Mouse (Mus musculus): ENCODE data around the gene Trappc2l.

Gene Trappc2l

DNA sequence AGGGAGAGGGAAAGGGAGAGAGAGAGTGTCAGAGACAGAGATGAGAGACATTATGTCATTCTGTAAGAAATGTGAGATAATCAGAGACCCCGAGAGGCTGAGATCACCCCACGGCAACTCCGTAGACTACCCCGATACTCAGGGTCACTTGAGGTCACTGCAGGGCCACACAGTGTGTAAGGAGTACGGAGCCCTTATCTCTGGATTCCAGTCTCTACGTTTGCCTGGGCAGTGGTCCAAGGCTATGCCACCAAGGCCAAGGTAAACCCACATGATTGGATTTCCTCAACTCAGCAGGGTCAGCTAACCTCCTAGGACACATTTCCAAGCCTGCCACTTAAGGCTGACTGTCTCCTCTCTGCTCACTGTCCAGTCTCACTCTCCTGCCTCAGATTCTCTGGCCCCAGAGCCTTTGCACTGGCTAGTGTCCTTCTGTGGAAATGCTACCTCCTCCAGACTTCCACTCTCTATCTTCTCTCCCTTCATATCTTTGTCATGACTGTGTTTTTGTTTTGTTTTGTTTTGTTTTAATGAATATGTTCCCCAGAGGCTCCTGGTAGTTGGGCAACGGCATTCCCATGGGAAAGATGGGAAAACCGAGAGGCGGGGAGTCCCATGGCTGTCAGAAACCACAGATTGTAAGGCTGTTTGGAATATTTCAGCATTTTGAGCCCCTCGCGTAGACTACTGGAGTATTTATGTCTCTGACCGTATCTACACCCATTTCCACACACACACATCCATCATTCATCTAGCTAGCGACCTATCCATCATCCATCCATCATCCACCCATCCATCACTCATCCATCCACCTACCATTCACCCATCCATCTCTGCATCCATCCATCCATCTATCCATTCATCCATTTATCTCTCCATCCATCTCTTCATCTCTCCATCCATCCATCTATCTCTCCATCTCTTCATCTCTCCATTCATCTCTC is 44.9 kb downstream of the Trappc2l start:
- DNase-seq (ENCODE audit: low read depth, low spot score), result no peak

DNA sequence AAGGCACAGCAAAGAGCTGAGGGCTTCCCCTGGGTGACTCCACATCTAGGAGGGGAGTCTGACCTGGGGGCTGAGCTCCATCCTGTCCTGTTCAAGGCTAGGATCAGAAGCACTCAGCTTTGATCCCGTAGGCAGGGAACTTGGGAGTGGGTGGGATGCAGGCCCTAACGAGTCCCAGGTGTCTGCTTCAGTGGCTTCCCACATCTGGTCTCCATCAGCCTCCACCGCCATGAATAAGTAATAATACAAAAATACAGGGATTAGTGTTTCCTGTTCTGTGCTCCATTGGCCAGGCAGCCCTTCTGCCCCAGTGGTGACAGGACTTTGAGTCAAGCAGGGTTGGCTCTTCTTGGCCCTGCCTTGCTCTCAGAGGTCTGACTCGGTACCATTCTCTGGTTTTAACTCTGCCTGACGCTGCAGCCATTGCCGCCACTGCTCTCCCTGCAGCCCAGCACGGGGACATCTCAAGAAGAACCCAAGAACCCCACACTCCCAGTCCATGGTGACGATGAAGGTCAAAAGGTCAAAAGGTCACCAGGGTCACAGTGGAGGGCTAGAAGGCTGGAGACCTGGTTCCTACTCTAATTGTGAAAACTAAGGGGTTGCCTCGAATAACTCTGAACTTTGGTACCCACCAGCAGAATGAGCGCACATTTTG is 46.8 kb downstream of the Trappc2l start:
- DNase-seq (ENCODE audit: low read depth, low spot score), result no peak

GRCm38 (mm10) chr8:122658807-122659160 is 47.3 kb downstream of the Trappc2l start:
- DNase-seq (ENCODE audit: low read depth, low spot score), result no peak

DNA sequence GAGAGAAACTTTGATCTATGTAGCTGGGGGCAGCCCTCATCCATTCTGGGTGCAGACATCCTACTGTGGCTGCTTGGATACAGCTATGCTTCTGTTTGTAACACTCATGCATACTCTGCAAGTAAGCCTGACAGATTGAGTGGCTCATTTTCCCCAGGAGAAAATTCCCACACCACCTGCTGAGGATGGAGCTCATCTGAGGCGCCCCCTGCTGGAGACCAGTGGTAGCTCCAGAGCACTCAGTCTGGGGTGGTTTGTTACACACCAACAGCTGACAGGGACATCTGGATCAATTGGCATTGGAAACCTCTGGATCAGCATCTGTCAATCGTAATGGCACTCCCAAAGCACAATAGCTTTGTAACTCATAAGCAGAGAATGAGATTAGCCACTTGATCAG is 48.6 kb downstream of the Trappc2l start:
- DNase-seq (ENCODE audit: low read depth, low spot score), result no peak

DNA sequence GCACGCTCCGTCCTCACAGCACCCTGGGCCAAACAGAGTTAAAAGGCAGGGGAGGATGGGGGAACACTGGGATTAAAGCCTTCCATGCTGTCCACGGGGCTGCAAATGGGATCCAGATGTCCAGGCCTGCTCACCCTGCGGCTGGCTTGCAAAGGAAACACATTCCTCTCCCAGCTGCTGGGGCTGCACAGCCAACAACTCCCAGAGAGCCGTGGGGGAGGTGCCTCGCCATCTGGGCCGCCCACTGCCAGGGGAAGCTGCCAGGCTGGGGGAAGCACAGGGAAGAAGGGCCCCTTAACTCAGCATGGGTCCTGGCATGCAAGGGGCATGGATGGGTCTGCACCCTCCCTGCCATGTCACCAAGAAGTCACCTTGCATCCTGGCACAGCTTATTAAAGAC is 49.7 kb downstream of the Trappc2l start:
- no peak for DNase-seq (ENCODE audit: low read depth, low spot score)

- no peak for DNase-seq (ENCODE audit: low read depth, low spot score)
Observed at GRCm38 (mm10) chr8:122661894-122662293, 50.5 kb downstream of the Trappc2l start.

GRCm38 (mm10) chr8:122663106-122663505 is 51.7 kb downstream of the Trappc2l start:
- DNase-seq (ENCODE audit: low read depth, low spot score), result no peak

DNA sequence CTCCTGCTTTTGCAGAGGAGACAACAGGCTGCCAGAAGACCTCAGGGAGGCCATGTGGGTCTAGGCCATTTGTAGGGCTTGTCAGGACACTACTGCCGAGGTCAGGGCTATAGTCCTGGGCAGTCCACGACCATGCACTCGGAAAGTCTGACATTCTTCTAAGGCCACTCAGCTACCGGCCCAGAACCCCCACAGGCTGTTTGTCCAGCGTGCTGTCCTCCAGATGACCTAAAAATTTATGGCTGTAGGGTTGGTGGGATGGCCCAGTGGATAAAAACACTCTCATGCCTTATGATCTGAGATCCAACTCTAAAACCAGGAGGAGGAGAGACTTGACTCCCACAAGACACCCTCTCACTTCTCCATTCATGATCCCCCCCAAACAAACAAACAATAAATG is 52.2 kb downstream of the Trappc2l start:
- DNase-seq (ENCODE audit: low read depth, low spot score), result no peak

DNA sequence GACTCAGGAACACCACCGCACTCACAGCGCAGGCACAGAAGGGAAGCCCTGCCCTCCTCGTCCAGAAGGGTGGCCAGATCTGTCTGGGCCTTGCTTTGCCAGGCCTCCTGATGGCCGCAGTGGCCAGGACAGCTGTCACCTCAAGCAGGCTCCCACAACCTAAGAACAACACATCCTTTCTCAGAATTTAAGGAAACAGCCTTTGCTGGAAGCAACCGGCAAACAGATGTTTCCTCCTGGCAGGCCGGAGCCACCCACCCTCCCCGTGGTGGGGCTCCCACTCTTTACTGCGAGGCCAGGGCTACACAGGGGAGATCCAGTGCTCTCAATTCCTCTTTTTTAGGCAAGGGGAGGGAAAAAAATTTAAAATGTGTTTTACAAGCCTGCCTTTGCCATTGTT is 53.8 kb downstream of the Trappc2l start:
- no peak for DNase-seq (ENCODE audit: low read depth, low spot score)

DNA sequence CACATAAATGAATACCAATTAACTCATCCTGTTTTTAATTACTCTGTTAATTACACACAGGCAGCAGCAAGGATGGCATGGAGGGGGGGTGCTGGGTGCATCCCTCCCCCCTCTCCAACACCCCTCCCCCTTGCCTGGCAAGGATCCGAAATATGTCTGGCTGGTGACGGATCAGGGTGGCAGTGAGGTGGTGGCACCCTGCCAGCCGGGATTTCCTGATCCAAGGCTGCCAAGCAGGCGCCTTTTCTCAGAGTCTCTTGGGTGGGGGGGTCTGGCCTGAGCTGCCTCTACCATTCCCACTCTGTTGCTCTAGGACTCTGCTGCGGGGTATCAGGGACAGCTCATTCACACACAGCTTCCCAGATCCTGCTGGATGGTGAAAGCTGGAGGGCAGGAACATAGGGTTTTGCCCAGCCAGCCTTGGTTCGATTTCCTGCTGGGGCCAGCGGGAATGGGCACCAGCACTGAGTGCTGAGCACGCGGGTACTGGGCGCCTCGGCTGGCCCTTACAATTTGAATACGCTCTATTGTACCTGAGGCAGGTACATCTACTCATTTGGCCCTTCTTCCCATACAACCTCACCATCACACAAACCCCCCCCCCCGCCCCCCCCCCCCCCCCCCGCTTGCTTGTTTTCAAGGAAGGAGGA is 54.4 kb downstream of the Trappc2l start:
- no peak for DNase-seq (ENCODE audit: low read depth, low spot score)
